Mouse (Mus musculus) kidney, postnatal 36 days (tissue): ENCODE results near the gene Map3k11.

ENCODE experiments used
- DNase-seq, 2 experiments: peaks; one replicate each; pipeline ENCODE4 v3.0.0; 2021 to 2022; ENCODE audit warnings: mixed read lengths in 2 of 2

Gene Map3k11

DNA sequence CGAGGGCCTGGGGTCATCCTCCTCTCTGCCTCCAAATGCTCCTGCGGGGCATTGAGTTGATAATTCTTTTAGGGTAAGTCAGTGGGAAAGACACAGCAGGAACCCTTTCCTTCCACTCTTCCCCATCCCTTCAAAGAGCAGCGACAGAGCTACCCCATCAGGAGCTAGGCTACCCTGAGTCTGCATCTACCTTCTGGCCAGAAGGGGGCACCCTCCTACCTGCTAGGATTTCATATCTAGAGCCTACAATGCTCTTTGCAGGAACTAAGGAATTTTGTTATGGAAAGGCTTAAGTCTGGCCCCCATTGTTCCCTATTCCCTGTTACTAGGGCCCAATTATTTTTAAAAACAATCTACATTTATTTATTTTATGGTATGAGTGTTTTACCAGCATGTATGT, 22.7 kb downstream of the Map3k11 start:
- DNase-seq, result peak; percentile 91 to 93

GRCm38 (mm10) chr19:5711907-5712460, 23.4 kb downstream of the Map3k11 start:
- no peak for DNase-seq

GRCm38 (mm10) chr19:5713255-5713654, 24.7 kb downstream of the Map3k11 start:
- no peak for DNase-seq

- DNase-seq, result peak; percentile 77 to 86
These were observed 25.2 kb downstream of the Map3k11 start for GRCm38 (mm10) chr19:5713730-5714129.

- peak in 1 of 2 experiments; percentile 75 for DNase-seq
These were observed 27.5 kb downstream of the Map3k11 start for GRCm38 (mm10) chr19:5715793-5716688.

DNA sequence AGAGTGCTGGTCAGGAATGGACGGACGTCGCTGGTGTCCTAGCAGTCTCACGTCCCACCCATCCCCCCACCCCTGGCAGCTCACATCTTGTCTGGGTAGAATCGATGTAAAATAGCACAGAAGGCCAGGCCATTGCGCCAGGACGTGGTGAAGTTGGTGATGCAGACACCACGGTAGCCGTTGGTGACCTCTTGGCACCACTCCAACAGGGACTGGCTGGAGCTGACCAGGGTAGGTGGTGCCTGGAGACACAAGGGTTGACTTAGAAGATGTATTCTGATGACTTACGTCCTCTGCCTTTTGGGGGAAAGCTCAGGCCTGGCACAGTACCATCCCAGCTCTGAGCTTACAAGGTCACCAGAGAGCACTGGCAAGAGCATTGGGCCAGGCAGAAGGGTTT, 28.4 kb downstream of the Map3k11 start:
- peak in 1 of 2 experiments; percentile 40 for DNase-seq

GRCm38 (mm10) chr19:5721233-5721632, 32.7 kb downstream of the Map3k11 start:
- no peak for DNase-seq

DNA sequence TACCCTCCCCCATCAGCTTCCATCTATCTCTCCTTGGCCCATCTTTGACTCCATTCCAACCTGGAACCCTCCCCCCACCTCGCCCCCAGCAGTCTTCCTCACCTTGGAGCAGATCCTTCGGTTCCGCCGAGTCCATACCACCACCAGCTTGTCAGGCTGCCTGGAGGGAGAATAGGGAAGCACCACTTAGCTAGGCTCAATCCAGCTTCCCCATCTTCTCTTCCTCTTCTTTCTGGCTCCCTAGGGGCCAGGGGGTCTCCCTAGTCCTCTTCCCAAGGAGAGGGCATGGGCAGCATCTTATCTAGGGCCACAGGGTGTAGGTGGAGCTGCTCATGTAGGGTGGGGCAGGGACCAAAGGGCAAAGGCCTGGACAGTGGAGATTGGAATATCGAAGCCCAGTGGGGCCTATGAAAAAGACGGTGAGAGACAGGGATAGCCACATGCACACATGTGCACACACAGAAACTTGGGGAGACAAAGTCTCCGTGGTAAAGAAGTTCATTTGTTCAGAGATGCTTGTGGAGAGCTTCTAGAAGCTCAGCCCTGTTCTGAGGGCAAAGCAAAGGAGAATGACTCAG, 34.4 kb downstream of the Map3k11 start:
- no peak for DNase-seq

DNA sequence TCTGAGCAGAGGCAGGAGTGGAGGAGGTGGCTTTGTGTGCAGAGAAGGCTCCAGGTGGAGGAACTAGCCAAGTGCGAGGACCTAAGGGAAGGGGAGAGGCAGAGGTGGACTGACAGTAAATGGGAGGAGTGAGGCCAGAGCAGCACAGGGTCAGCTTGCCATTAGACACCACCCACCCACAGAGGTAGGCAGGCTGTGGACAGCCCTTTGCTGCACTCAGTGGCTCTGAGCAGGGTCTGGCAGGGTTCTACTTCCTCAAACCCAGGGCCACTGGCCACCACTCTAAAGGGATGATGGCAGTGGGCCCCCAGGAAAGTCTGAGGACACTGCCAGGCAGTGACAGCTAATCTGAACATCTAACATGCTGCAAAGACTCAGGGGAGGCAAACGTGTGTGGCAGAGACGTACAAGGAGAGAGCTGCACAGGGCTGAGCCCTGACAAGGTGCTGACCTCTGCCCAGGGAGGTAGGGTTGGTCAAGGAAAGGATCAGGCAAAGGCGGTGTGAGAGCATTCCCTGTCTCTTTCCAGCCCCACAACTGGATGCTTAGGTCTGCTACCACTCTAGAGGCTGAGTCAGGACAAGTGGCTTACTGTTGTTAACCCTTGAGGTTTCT, 35.5 kb downstream of the Map3k11 start:
- no peak for DNase-seq

DNA sequence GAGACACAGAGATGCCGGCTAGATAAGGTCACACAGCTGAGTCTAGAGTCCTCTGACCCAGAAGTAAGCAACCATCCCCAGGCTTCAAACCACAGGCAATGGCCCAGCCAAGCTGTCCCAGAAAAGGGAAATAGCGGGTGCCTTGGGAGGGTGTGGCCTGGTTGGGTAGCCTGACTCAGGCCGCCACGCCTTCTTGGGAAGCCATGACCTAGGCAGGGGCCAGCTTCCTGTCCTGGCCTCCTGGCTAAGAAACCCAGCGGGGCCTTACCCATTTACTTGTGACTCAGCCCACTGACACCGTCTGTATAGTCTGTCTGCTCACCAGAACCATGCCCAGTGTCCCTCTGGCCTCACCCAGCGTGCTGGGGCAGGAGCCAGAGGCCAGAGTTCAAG, 36.0 kb downstream of the Map3k11 start:
- peak; percentile 79 to 86 for DNase-seq

- DNase-seq, result peak in 1 of 2 experiments; percentile 43
These were observed 36.6 kb downstream of the Map3k11 start for GRCm38 (mm10) chr19:5725029-5725707.

DNA sequence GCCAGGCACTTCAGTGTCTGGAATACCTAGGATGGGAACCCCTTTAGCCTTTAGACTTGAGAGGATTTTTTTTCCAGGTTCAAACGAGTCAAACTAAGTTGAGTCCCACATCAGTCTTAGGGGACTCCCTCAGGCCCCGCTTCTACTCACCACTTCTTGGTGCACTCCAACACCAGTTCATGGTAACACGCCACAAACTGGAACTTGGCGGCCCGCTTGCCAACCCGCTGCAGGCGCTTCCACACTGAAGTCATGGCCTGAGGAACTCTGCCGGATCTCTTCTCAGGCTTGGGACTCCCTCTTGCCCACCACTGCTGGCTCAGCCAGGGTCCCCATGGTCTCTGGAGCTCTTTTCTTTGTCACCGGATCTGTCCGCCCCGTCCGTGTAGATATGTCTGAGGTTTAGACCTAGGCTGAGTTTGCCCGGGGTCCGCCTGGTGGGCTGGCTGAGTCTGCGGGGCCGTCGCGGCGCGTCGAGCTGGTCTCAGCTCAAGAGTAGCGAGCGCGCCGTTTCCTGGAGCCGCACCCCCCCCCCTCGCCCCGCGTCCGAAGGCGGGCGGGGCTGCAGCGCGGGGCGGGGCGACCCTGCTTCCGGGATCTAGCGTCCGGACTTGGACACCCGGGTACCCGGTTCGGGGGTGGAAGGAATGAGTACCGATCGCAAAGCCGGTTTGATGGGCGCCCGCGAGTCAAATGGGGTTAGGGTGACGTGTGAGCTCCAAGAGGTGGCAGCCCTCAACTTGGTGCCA, 37.4 kb downstream of the Map3k11 start, which contains the start of gene Ehbp1l1:
Gene Ehbp1l1, minus strand, starts transcription at position 551 of the 749 bp plus-strand sequence.
- peak; percentile 75 to 92 for DNase-seq

GRCm38 (mm10) chr19:5726961-5727578, 38.5 kb downstream of the Map3k11 start:
- DNase-seq, result no peak

DNA sequence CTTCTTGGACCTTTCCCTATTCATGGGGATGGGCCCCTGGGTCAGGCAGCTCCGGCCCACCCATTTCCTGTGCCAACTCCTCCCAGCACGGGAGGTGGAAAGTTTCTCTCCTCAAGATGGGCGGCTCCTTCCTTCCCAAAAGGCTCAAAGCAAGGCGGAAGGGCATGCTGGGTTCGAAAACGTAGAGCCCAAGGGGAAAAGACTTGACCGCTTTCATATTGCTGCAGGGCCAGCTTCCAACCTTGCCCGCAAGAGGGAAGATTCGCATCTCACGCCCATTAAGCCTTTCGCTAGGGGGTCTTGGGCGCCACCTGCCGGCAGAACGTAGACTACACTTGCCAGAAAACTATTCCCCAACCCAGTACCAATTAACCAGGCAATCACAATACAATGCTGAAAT, 39.2 kb downstream of the Map3k11 start:
- DNase-seq, result peak; percentile 83 to 94

- peak in 1 of 2 experiments; percentile 76 for DNase-seq
These were observed 40.3 kb downstream of the Map3k11 start for GRCm38 (mm10) chr19:5728631-5729443.

DNA sequence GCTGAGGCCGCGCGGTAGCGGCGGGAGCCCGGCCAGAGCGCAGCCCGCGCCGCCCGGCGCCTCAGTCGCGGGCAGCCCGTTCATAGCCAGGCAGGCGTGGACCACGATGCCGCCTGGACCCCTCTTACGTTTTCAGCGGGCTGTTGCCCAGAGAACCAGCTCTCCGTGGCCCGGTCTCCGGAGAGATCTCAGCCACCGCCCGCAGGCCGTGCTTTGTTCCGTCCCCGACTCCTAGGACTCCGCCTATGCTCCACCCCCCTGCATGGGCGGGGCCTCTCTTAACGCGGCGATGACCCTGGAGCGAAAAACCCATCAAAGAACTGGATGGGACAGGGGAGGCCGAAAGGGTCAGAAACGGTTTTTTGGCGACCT, 40.9 kb downstream of the Map3k11 start, which contains the start of gene Fam89b:
Gene Fam89b, minus strand, starts transcription at position 210 of the 372 bp plus-strand sequence.
- DNase-seq, result peak; percentile 93 to 98

DNA sequence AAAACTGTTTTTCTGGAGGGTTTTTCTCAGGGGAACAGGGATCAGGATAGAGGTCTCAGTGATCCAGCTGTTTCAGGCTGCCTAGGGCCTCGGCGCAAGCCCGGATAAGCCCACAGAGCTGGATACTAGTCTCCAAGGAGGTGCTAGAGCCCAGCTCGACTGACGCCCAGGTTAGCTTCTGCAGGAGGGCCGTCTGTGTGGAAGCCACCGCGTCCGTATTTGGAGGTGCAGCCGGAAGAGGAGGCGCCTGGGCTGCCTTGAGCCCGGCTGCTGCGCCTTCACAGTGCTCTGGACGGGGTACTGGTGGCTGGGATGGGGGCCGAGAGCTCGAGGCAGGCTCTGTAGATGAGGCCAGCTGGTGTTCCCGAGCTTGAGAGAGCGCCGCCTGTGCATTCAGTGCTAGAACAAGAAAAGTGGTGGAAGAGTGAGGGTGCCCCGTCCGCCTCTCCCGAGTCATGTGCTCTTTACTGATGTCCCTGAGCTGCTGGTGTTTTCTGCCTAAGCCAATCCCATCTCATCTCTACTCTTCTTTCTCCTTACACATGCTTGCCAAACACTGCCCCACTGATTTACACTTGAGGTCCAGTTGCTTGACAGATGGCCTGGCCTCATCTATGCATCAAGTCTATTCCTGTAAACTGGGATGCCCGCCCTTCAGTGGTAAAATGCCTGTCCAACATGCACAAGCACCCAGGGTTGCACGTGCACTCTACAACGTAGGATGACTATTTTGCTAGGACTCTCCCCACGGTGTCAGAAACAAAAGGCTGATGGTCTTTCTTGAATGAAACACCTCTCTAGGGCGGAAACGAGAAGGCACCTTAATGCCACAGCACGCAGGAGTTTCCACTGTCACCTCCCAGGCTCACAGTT, 42.0 kb downstream of the Map3k11 start:
- DNase-seq, result peak in 1 of 2 experiments; percentile 48

DNA sequence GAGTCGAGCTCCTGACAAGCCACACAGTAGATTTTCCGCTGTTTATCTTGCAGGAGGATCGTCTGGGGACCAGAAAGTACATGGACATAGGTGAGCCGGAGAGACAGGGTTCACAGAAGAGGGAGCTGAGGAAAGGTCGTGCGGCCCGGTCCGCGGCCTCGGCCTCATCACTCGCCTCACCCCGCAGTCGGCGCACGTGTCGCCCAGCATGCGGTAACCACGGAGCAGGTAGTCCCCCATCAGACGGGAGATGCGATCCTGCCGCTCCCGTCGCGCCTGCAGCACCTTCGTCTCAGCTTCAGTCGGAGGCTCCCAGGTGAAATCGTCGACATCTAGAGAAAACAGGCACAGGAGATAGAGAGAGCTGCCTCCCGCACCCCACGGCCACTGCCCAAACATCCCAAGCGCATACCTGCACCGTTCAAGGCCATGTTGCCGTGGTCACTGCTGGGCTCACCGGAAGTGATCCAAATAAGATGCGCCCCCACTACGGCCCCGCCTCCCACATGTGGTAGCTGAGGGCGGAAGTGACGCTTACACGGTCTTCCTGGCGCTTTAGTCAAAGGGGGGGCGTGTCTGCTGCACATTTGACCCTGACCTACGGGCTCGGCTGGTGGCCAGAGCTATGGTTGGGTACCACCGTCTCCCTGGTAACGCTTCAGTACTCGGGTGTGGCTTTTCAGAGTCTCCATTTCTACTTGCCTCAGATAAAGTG, 42.9 kb downstream of the Map3k11 start:
- DNase-seq, result peak; percentile 96 to 97

- DNase-seq, result no peak
These were observed 45.8 kb downstream of the Map3k11 start for GRCm38 (mm10) chr19:5734325-5734724.
